Mouse (Mus musculus) neural tube, embryonic 12.5 days (tissue): ENCODE results near the gene Cyb5b. TPM values are rescaled to one million over a fixed set of nuclear protein-coding genes. Genes with fewer than 3 reads are reported as not detected.
"Not testable (repeated sequence)": the region's sequence is repeated elsewhere in the genome, so short reads cannot be mapped to it uniquely, and the experiment has no call there.

ENCODE experiments used
- ATAC-seq: fragments of 200-750 bp; cut with Nextera tagmentation; 2 replicates; pipeline ENCODE4 v1.8.0; 2017; ENCODE audit warnings: low read depth, mild to moderate bottlenecking, moderate TSS enrichment, moderate library complexity; ENCODE audit not compliant: low FRiP score
- H3K27ac ChIP-seq: fragments of 300-500 bp; sonication (generic); 2 replicates; pipeline ENCODE4 v1.5.1; 2016
- H3K27me3 ChIP-seq: fragments of 300-500 bp; sonication (generic); replicated peaks from 2 replicates; pipeline ENCODE4 v1.6.1; 2016; ENCODE audit warnings: mild to moderate bottlenecking
- H3K36me3 ChIP-seq: fragments of 300-500 bp; sonication (generic); 2 replicates; pipeline ENCODE4 v1.6.1; 2016; ENCODE audit warnings: mild to moderate bottlenecking
- H3K4me1 ChIP-seq: fragments of 300-500 bp; sonication (generic); 2 replicates; pipeline ENCODE4 v1.6.1; 2016
- H3K4me2 ChIP-seq: fragments of 300-500 bp; sonication (generic); replicated peaks from 2 replicates; pipeline ENCODE4 v1.6.1; 2016; ENCODE audit warnings: mild to moderate bottlenecking
- H3K4me3 ChIP-seq: fragments of 300-500 bp; sonication (generic); 2 replicates; pipeline ENCODE4 v1.5.1; 2016
- H3K9ac ChIP-seq: fragments of 300-500 bp; sonication (generic); 2 replicates; pipeline ENCODE4 v1.6.1; 2016; ENCODE audit warnings: mild to moderate bottlenecking
- H3K9me3 ChIP-seq: fragments of 300-500 bp; sonication (generic); 2 replicates; pipeline ENCODE4 v1.6.1; 2016; ENCODE audit warnings: mild to moderate bottlenecking
- WGBS: fragments of 180-500 bp; shearing (Covaris S2); methylation state at CpG from one replicate; pipeline ENCODE4 v1.1.7; 2016; 5-methylcytosine and 5-hydroxymethylcytosine counted together
- polyA plus RNA-seq: library from polyadenylated mRNA; unstranded; fragments of >200 nt; fragmentation: Nextera tagmentation; extraction: Ambion mirVana; gene quantifications from 2 replicates; pipeline ENCODE4 v1.2.1, GENCODE M21; 2016

Gene Cyb5b
- polyA plus RNA-seq, 1 experiment from 2014 or later = 132 TPM

GRCm38 (mm10) chr8:107192631-107193030 is 42.2 kb downstream of the Cyb5b start:
- WGBS = 62% methylated on average over 8 of the region's 8 CpGs
- ATAC-seq = no peak
- H3K9ac ChIP-seq = no peak overlapping the region
- H3K9me3 ChIP-seq = no peaks in the 10 kb centered on the region
- H3K4me1 ChIP-seq = no peaks in the 10 kb centered on the region
- no peak overlapping the region for H3K4me3 ChIP-seq
- no peak overlapping the region for H3K27ac ChIP-seq
- no peak overlapping the region for H3K4me2 ChIP-seq
- no peaks in the 10 kb centered on the region for H3K36me3 ChIP-seq
- H3K27me3 ChIP-seq = no peaks in the 10 kb centered on the region

- H3K9ac ChIP-seq = no peak overlapping the region
- no peaks in the 10 kb centered on the region for H3K36me3 ChIP-seq
- peaks cover 4% of the 10 kb centered on the region for H3K4me1 ChIP-seq
- H3K27ac ChIP-seq = no peak overlapping the region
- 80% methylated on average over 6 of the region's 6 CpGs for WGBS
- H3K4me2 ChIP-seq = no peak overlapping the region
- H3K9me3 ChIP-seq = no peaks in the 10 kb centered on the region
- H3K4me3 ChIP-seq = no peak overlapping the region
- no peaks in the 10 kb centered on the region for H3K27me3 ChIP-seq
- no peak for ATAC-seq
These were observed 42.9 kb downstream of the Cyb5b start for GRCm38 (mm10) chr8:107193331-107193730.

DNA sequence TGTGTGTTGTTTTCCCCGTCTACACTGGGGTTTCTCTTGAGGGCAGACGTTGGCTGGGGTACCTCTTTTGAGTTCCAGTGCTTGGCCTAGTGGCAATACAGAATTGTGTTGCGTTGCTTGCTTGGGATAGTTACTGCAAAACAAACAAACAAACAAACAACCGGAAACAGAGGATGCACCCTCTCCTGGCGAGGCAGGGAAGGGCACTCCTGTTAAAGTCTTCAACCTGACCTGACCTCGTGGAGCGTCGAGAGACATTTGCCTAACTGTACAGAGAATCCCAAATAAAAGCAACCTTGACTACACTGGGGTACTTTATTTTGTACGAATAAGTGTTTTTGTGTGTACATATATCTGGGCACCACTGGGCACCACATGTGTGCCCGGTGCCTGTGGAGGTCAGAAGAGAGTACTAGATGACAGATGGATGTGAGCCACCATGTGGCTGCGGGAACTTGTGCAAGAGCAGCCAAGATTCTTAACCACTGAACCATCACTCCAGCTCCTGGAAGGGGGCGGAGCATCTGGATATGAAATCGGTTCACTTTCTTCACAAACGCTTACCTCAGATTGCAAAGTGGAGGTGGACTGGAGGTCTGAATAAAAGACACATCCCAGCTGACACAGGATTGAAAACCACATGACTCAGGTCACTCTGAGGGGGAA is 44.5 kb downstream of the Cyb5b start:
- H3K4me1 ChIP-seq = peaks cover 9% of the 10 kb centered on the region
- H3K36me3 ChIP-seq = no peaks in the 10 kb centered on the region
- WGBS = 92% methylated on average over 14 of the region's 14 CpGs
- H3K27ac ChIP-seq = no peak overlapping the region
- H3K9me3 ChIP-seq = no peaks in the 10 kb centered on the region
- H3K4me2 ChIP-seq = no peak overlapping the region
- H3K27me3 ChIP-seq = no peaks in the 10 kb centered on the region
- no peak overlapping the region for H3K4me3 ChIP-seq
- no peak for ATAC-seq
- no peak overlapping the region for H3K9ac ChIP-seq

DNA sequence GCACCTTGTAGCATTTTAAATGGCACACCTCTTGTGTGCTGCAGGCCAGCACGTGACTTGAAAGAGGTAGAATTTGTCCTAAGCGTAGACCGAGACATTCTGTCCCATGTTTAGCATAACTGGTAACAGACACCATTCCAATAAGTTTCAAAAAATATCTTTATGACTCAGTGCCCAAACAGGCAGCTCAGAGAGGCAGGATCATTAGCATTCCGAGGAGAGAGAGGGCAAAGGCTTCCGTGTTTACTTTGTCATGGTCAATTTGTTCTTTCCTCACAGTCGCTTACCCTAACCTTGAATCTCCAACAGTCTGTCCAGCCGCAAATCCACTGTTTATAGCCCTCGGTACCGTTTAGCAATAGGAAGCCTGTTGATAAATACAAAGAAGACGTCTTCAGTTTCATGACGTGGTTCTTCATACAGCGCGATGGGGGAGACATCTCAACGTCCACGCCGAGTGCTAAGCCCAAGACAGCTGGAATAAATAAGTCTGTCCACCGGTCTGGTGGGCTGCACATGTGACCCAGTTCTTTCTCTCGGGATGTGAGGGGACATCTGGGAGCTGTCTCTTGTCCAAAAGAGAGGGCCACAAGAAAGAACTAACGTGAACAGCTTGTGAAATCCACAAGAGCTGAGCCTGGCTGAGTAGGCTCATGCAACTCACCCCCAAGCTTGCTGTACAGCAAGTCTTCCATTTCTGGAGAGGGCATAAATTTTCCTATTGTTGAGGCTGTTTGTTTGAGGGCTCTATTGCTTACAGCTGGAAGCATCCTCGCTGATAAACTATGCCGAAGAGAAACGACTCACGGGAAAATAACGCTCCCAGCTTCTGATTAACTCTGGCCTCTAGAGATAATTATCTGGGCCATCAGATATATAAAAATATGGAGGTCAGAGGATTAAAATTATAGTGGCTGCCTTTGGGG is 47.7 kb downstream of the Cyb5b start:
- no peak overlapping the region for H3K27ac ChIP-seq
- no peaks in the 10 kb centered on the region for H3K36me3 ChIP-seq
- H3K9me3 ChIP-seq = no peaks in the 10 kb centered on the region
- no peaks in the 10 kb centered on the region for H3K27me3 ChIP-seq
- H3K4me1 ChIP-seq = peaks cover 9% of the 10 kb centered on the region
- WGBS = 38% methylated on average over 24 of the region's 24 CpGs
- peak overlapping the region; percentile 47 for H3K4me2 ChIP-seq
- no peak overlapping the region for H3K4me3 ChIP-seq
- no peak overlapping the region for H3K9ac ChIP-seq
- ATAC-seq = no peak

- ATAC-seq = no peak
These were observed 54.7 kb downstream of the Cyb5b start for GRCm38 (mm10) chr8:107205164-107205563.

DNA sequence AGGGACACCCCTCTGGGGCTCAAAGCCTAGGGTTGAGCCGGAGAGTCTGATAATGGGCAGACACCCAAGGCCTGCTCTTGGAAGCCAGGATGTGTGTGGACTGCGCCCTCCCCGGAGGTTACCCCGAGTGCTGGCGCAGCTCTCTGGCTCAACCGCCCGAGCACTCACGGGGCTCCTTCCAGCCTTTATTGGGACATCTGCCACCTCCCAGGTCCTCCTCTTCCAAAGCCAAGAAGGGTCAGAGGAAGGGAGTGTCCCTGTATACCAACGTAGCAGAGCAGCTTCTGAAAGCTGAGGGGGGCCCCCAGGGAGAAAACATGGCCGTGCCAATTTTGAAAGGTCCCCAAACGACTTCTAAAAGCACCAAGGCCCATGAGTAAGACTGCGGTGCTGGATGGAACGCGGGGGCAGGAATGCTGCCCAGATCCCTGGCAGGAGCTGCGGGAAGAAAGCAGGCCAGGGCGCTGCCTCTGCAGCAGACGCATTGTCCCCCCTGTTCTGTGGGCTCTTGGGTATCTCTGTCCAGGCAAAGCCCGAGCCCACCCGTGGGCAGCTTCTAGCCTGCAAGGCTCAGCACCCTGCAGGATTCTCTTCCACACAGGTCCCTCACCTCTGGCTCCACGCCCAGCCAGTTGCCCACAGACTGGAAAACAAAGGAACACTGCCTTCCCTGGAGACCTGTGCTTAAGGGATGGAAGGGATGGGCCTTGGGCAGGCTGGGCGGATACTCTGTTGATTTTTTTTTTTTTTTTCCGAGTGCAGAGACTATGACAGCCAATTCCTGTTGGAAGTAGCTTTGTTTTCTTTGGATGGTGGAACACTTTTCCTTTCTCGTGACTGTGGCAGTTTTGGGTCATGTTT is 55.5 kb downstream of the Cyb5b start:
- 79% methylated on average over 23 of the region's 23 CpGs for WGBS
- Histone ChIP-seq H3K27ac (no peak overlapping the region), H3K9ac (0 out of 2 replicates have a peak overlapping the region, but pooled peaks have one; percentile 5), H3K4me1 (no peaks in the 10 kb centered on the region), H3K4me2 (no peak overlapping the region), H3K36me3 (no peaks in the 10 kb centered on the region), H3K27me3 (no peaks in the 10 kb centered on the region), H3K4me3 (no peak overlapping the region), H3K9me3 (no peaks in the 10 kb centered on the region)
- no peak for ATAC-seq

More at GRCm38 (mm10) chr8:107205164-107205563, 54.7 kb downstream of the Cyb5b start:
- H3K9me3 ChIP-seq = no peaks in the 10 kb centered on the region
- H3K27ac ChIP-seq = no peak overlapping the region
- H3K4me3 ChIP-seq = no peak overlapping the region
- no peaks in the 10 kb centered on the region for H3K27me3 ChIP-seq
- H3K36me3 ChIP-seq = no peaks in the 10 kb centered on the region
- H3K4me1 ChIP-seq = no peaks in the 10 kb centered on the region
- H3K9ac ChIP-seq = no peak overlapping the region
- no peak overlapping the region for H3K4me2 ChIP-seq
- WGBS = 90% methylated on average over 9 of the region's 9 CpGs

DNA sequence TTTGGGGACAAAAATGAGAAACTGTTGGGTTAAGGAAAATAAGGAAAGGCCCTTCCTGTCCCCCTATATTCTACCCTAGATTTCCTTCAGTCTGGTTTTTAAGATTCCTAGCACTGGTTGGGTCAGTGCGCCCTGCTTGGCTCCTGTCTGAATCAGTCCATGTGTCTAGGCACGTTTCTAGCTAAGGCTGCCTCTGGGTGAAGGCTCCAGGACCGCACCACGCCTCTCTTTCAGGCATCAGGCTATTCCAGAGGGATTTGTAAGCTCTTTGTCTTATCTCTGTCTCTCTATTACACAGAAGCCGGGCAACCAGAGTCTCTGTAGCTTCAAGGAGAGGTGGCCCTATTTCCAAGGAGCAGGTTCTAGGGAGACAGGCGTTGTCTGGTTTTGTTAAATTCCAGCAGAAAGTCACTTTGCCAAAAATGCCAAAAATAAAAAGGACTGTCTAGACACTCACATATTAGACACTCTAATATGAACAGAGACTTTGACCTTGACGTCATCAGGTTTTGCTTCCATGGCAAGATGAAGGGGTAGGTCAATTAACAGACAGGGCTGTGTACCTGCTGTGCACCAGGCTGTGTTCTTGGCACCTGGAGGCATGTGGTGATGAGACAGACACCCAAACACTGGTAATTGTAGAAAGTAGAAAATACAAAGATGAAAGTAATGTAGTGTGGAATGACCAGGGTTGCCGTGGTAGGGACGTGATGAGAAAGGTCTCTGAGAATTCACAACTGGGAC is 56.5 kb downstream of the Cyb5b start:
- no peaks in the 10 kb centered on the region for H3K36me3 ChIP-seq
- no peak overlapping the region for H3K4me3 ChIP-seq
- WGBS = 91% methylated on average over 9 of the region's 9 CpGs
- no peak overlapping the region for H3K4me2 ChIP-seq
- no peak overlapping the region for H3K27ac ChIP-seq
- H3K9ac ChIP-seq = no peak overlapping the region
- ATAC-seq = no peak
- no peaks in the 10 kb centered on the region for H3K4me1 ChIP-seq
- no peaks in the 10 kb centered on the region for H3K27me3 ChIP-seq
- H3K9me3 ChIP-seq = no peaks in the 10 kb centered on the region

- H3K4me1 ChIP-seq = no peaks in the 10 kb centered on the region
- H3K4me2 ChIP-seq = no peak overlapping the region
- H3K27ac ChIP-seq = no peak overlapping the region
- H3K9me3 ChIP-seq = no peaks in the 10 kb centered on the region
- 79% methylated on average over 7 of the region's 7 CpGs for WGBS
- no peak for ATAC-seq
- H3K27me3 ChIP-seq = no peaks in the 10 kb centered on the region
- H3K36me3 ChIP-seq = no peaks in the 10 kb centered on the region
- no peak overlapping the region for H3K9ac ChIP-seq
- H3K4me3 ChIP-seq = no peak overlapping the region
These were observed 58.7 kb downstream of the Cyb5b start for GRCm38 (mm10) chr8:107209185-107209584.

DNA sequence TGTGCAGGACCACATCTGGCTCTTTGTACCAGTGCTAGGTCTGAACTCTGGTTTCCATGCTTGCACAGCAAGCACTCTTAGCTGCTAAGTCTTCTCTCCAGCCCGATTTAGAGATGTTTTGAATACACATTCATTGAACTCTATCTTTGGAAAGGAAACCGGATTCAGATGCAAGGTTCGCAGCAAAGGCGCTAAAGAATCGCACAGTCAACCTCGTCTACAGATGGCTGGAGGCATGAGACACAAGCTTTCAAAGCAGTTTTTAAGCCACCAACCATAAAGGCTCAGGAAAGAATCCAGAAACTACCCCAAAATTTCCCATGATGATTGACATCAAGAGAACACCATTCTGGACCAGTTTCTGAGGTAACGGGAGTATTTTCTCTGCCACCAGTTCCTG is 61.6 kb downstream of the Cyb5b start:
- H3K4me1 ChIP-seq = no peaks in the 10 kb centered on the region
- H3K4me2 ChIP-seq = no peak overlapping the region
- H3K36me3 ChIP-seq = no peaks in the 10 kb centered on the region
- no peak overlapping the region for H3K27ac ChIP-seq
- no peaks in the 10 kb centered on the region for H3K9me3 ChIP-seq
- no peak for ATAC-seq
- 91% methylated on average over 7 of the region's 7 CpGs for WGBS
- no peaks in the 10 kb centered on the region for H3K27me3 ChIP-seq
- no peak overlapping the region for H3K4me3 ChIP-seq
- no peak overlapping the region for H3K9ac ChIP-seq

DNA sequence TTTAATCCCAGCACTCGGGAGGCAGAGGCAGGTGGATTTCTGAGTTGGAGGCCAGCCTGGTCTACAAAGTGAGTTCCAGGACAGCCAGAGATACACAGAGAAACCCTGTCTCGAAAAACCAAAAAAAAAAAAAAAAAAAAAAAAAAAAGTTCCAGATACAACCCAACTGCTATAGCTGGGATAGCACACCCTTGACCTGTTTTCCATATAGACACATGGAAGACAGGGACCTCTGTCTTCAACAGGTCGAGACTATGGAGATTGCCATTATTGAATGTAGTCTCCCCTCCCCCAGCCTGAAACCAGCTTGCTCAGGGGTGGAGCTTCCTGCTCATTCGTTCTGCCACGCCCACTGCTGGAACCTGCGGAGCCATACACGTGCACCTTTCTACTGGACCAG is 66.8 kb downstream of the Cyb5b start:
- H3K4me1 ChIP-seq, ATAC-seq, H3K27me3 ChIP-seq, H3K36me3 ChIP-seq, H3K9me3 ChIP-seq, H3K4me2 ChIP-seq, H3K4me3 ChIP-seq, H3K27ac ChIP-seq, H3K9ac ChIP-seq: not testable (repeated sequence)
- WGBS = 73% methylated on average over 7 of the region's 7 CpGs

DNA sequence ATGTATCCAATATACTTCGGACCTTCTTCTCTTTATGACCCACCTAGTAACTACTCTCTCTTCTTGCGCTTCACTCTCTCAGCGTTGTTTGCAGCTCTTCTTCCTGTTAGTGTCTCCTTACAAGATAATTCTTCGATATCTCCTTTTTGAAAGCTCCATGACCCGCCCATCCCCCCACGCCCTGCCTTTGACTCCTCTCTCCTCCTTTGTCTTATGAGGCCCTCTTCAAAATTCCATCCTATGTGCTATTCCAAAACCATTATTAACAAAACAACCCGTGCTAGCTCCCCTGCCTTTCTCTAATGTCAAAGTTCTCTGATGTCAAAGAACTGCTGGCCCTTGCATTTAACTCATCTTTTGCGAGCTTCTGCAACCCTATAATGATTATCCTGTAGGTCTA is 67.7 kb downstream of the Cyb5b start:
- H3K4me2 ChIP-seq = no peak overlapping the region
- H3K36me3 ChIP-seq = no peaks in the 10 kb centered on the region
- no peaks in the 10 kb centered on the region for H3K27me3 ChIP-seq
- H3K9ac ChIP-seq = no peak overlapping the region
- ATAC-seq = no peak
- H3K9me3 ChIP-seq = no peaks in the 10 kb centered on the region
- H3K27ac ChIP-seq = no peak overlapping the region
- H3K4me3 ChIP-seq = no peak overlapping the region
- no peaks in the 10 kb centered on the region; the same call in 1 of the 2 replicates for H3K4me1 ChIP-seq
- WGBS = 90% methylated on average over 8 of the region's 8 CpGs
